Mouse (Mus musculus): Measurements from ENCODE around the gene Ss18l1. TPM values are rescaled to one million over a fixed set of nuclear protein-coding genes. Genes with fewer than 3 reads are reported as not detected.

Gene Ss18l1
- 0.77 and 0.87 TPM in 2 replicates for polyA plus RNA-seq (2015; fragmentation: Nextera tagmentation; extraction: Ambion mirVana)

GRCm38 (mm10) chr2:180042256-180042857, at the start of gene Ss18l1, which contains the start of gene Psma7:
TSS of gene Ss18l1 (plus strand) at chr2:180042509.
TSS of gene Psma7 (minus strand) at chr2:180042433.
- H3K4me3 ChIP-seq (replicated peaks), result peak within 1 kb of the TSS; percentile 75
- peaks cover 27% of the 10 kb centered on the region for H3K36me3 ChIP-seq
- peaks cover 38% of the 10 kb centered on the region for H3K4me1 ChIP-seq (replicated peaks)
- peaks cover 8% of the 10 kb centered on the region; the same call in 1 of the 2 replicates for H3K27me3 ChIP-seq
- no peaks in the 10 kb centered on the region for H3K9me3 ChIP-seq (replicated peaks)
- DNase-seq, result peak; percentile 86
- peak within 1 kb of the TSS; percentile 100 for H3K4me2 ChIP-seq
- H3K27ac ChIP-seq, result peak within 1 kb of the TSS; percentile 89
- peak; percentile 96 for ATAC-seq (ENCODE audit: low read depth)
- H3K9ac ChIP-seq, result peak within 1 kb of the TSS; percentile 94
- 1% methylated on average over 57 of the region's 78 CpGs for WGBS (ENCODE audit: insufficient replicate concordance)

GRCm38 (mm10) chr2:179993071-179993470, 49.2 kb upstream of the Ss18l1 start:
- WGBS (ENCODE audit: insufficient replicate concordance), result 75% methylated on average over 5 of the region's 5 CpGs
- Histone ChIP-seq H3K9me3 (replicated peaks) (no peaks in the 10 kb centered on the region), H3K27ac (no peak overlapping the region), H3K4me2 (no peak overlapping the region), H3K27me3 (no peaks in the 10 kb centered on the region), H3K4me1 (replicated peaks) (no peaks in the 10 kb centered on the region), H3K9ac (no peak overlapping the region), H3K36me3 (no peaks in the 10 kb centered on the region), H3K4me3 (replicated peaks) (no peak overlapping the region)
- no peak for DNase-seq
- ATAC-seq (ENCODE audit: low read depth), result no peak

GRCm38 (mm10) chr2:179998431-179998830, 43.9 kb upstream of the Ss18l1 start:
- Histone ChIP-seq H3K27ac (no peak overlapping the region), H3K4me3 (replicated peaks) (no peak overlapping the region), H3K4me1 (replicated peaks) (no peaks in the 10 kb centered on the region), H3K27me3 (no peaks in the 10 kb centered on the region), H3K36me3 (no peaks in the 10 kb centered on the region), H3K9me3 (replicated peaks) (no peaks in the 10 kb centered on the region), H3K4me2 (no peak overlapping the region), H3K9ac (no peak overlapping the region)
- ATAC-seq (ENCODE audit: low read depth), result no peak
- 38% methylated on average over 4 of the region's 4 CpGs for WGBS (ENCODE audit: insufficient replicate concordance)
- no peak for DNase-seq

GRCm38 (mm10) chr2:180001635-180002034, 40.7 kb upstream of the Ss18l1 start:
- no peak overlapping the region for H3K9ac ChIP-seq
- no peak overlapping the region for H3K27ac ChIP-seq
- no peaks in the 10 kb centered on the region for H3K9me3 ChIP-seq (replicated peaks)
- H3K27me3 ChIP-seq, result peaks cover 12% of the 10 kb centered on the region; the same call in 1 of the 2 replicates
- H3K4me3 ChIP-seq (replicated peaks), result no peak overlapping the region
- no peaks in the 10 kb centered on the region for H3K4me1 ChIP-seq (replicated peaks)
- WGBS (ENCODE audit: insufficient replicate concordance), result 76% methylated on average over 9 of the region's 9 CpGs
- no peak for DNase-seq
- H3K36me3 ChIP-seq, result no peaks in the 10 kb centered on the region
- no peak overlapping the region for H3K4me2 ChIP-seq
- ATAC-seq (ENCODE audit: low read depth), result no peak

GRCm38 (mm10) chr2:180005656-180006351, 36.5 kb upstream of the Ss18l1 start:
- no peak overlapping the region for H3K4me3 ChIP-seq (replicated peaks)
- no peaks in the 10 kb centered on the region for H3K4me1 ChIP-seq (replicated peaks)
- H3K27ac ChIP-seq, result no peak overlapping the region
- ATAC-seq (ENCODE audit: low read depth), result no peak
- no peak overlapping the region for H3K4me2 ChIP-seq
- DNase-seq, result no peak
- no peaks in the 10 kb centered on the region for H3K36me3 ChIP-seq
- H3K9me3 ChIP-seq (replicated peaks), result no peaks in the 10 kb centered on the region
- H3K9ac ChIP-seq, result no peak overlapping the region
- peaks cover 12% of the 10 kb centered on the region; the same call in 1 of the 2 replicates for H3K27me3 ChIP-seq
- WGBS (ENCODE audit: insufficient replicate concordance), result 36% methylated on average over 5 of the region's 5 CpGs

- H3K4me2 ChIP-seq, result no peak overlapping the region
- DNase-seq, result no peak
- H3K9me3 ChIP-seq (replicated peaks), result no peaks in the 10 kb centered on the region
- H3K36me3 ChIP-seq, result no peaks in the 10 kb centered on the region
- H3K9ac ChIP-seq, result no peak overlapping the region
- H3K4me1 ChIP-seq (replicated peaks), result no peaks in the 10 kb centered on the region
- ATAC-seq (ENCODE audit: low read depth), result no peak
- peaks cover 12% of the 10 kb centered on the region; the same call in 1 of the 2 replicates for H3K27me3 ChIP-seq
- no peak overlapping the region for H3K4me3 ChIP-seq (replicated peaks)
- H3K27ac ChIP-seq, result no peak overlapping the region
- WGBS (ENCODE audit: insufficient replicate concordance), result 39% methylated on average over 8 of the region's 9 CpGs
These were observed 35.8 kb upstream of the Ss18l1 start for GRCm38 (mm10) chr2:180006352-180007017.

- Histone ChIP-seq H3K9ac (no peak overlapping the region), H3K4me1 (replicated peaks) (no peaks in the 10 kb centered on the region), H3K9me3 (replicated peaks) (no peaks in the 10 kb centered on the region), H3K4me3 (replicated peaks) (no peak overlapping the region), H3K27ac (no peak overlapping the region), H3K36me3 (no peaks in the 10 kb centered on the region), H3K4me2 (no peak overlapping the region), H3K27me3 (peaks cover 8% of the 10 kb centered on the region; the same call in 1 of the 2 replicates)
- 87% methylated on average over 7 of the region's 7 CpGs for WGBS (ENCODE audit: insufficient replicate concordance)
- DNase-seq (no peak), ATAC-seq (ENCODE audit: low read depth) (no peak)
These were observed 31.6 kb upstream of the Ss18l1 start for GRCm38 (mm10) chr2:180010686-180011085.

GRCm38 (mm10) chr2:180011370-180011769, 30.9 kb upstream of the Ss18l1 start:
- H3K36me3 ChIP-seq, result no peaks in the 10 kb centered on the region
- H3K27ac ChIP-seq, result no peak overlapping the region
- no peaks in the 10 kb centered on the region for H3K4me1 ChIP-seq (replicated peaks)
- H3K9me3 ChIP-seq (replicated peaks), result no peaks in the 10 kb centered on the region
- H3K4me2 ChIP-seq, result no peak overlapping the region
- H3K4me3 ChIP-seq (replicated peaks), result no peak overlapping the region
- no peak overlapping the region for H3K9ac ChIP-seq
- DNase-seq (no peak), ATAC-seq (ENCODE audit: low read depth) (no peak)
- WGBS (ENCODE audit: insufficient replicate concordance), result 73% methylated on average over 6 of the region's 6 CpGs
- peaks cover 3% of the 10 kb centered on the region; the same call in 1 of the 2 replicates for H3K27me3 ChIP-seq

GRCm38 (mm10) chr2:180013686-180014085, 28.6 kb upstream of the Ss18l1 start:
- DNase-seq, result no peak
- Histone ChIP-seq H3K4me2 (no peak overlapping the region), H3K4me3 (replicated peaks) (no peak overlapping the region), H3K36me3 (no peaks in the 10 kb centered on the region), H3K4me1 (replicated peaks) (no peaks in the 10 kb centered on the region), H3K9ac (no peak overlapping the region), H3K9me3 (replicated peaks) (no peaks in the 10 kb centered on the region), H3K27me3 (peaks cover 6% of the 10 kb centered on the region; the same call in 1 of the 2 replicates), H3K27ac (no peak overlapping the region)
- ATAC-seq (ENCODE audit: low read depth), result no peak
- 74% methylated on average over 7 of the region's 7 CpGs for WGBS (ENCODE audit: insufficient replicate concordance)

- Histone ChIP-seq H3K36me3 (no peaks in the 10 kb centered on the region), H3K4me3 (replicated peaks) (no peak overlapping the region), H3K9ac (no peak overlapping the region), H3K27me3 (peaks cover 37% of the 10 kb centered on the region), H3K4me2 (no peak overlapping the region), H3K4me1 (replicated peaks) (no peaks in the 10 kb centered on the region), H3K27ac (no peak overlapping the region), H3K9me3 (replicated peaks) (no peaks in the 10 kb centered on the region)
- DNase-seq (no peak), ATAC-seq (ENCODE audit: low read depth) (no peak)
- WGBS (ENCODE audit: insufficient replicate concordance), result 70% methylated on average over 4 of the region's 4 CpGs
These were observed 24.7 kb upstream of the Ss18l1 start for GRCm38 (mm10) chr2:180017632-180018031.

GRCm38 (mm10) chr2:180018573-180018972, 23.7 kb upstream of the Ss18l1 start:
- Histone ChIP-seq H3K36me3 (no peaks in the 10 kb centered on the region), H3K4me1 (replicated peaks) (peaks cover 1% of the 10 kb centered on the region), H3K27ac (no peak overlapping the region), H3K4me3 (replicated peaks) (no peak overlapping the region), H3K27me3 (peaks cover 43% of the 10 kb centered on the region), H3K9me3 (replicated peaks) (no peaks in the 10 kb centered on the region), H3K4me2 (no peak overlapping the region), H3K9ac (no peak overlapping the region)
- 71% methylated on average over 9 of the region's 9 CpGs for WGBS (ENCODE audit: insufficient replicate concordance)
- DNase-seq, result no peak
- no peak for ATAC-seq (ENCODE audit: low read depth)
